Mouse (Mus musculus) forebrain, embryonic 16.5 days (tissue): ENCODE results near the gene Cntfr. TPM values are rescaled to one million over a fixed set of nuclear protein-coding genes. Genes with fewer than 3 reads are reported as not detected.

Experiments used
- ATAC-seq: fragments of 200-750 bp; cut with Nextera tagmentation; 2 replicates; pipeline ENCODE4 v1.8.0; 2017; ENCODE audit warnings: mild to moderate bottlenecking, moderate library complexity
- H3K27ac ChIP-seq: fragments of 300-500 bp; sonication (generic); 2 replicates; pipeline ENCODE4 v1.5.1; 2014; ENCODE audit warnings: low read length, control low read depth
- H3K27me3 ChIP-seq: fragments of 300-500 bp; sonication (generic); replicated peaks from 2 replicates; pipeline ENCODE4 v1.6.1; 2014; ENCODE audit warnings: low read length; ENCODE audit not compliant: control insufficient read depth, insufficient read depth
- H3K36me3 ChIP-seq: fragments of 300-500 bp; sonication (generic); 2 replicates; pipeline ENCODE4 v1.6.1; 2014; ENCODE audit not compliant: control insufficient read depth, insufficient read depth
- H3K4me1 ChIP-seq: fragments of 300-500 bp; sonication (generic); replicated peaks from 2 replicates; pipeline ENCODE4 v1.6.1; 2014; ENCODE audit warnings: low read length; ENCODE audit not compliant: control insufficient read depth, insufficient read depth
- H3K4me2 ChIP-seq: fragments of 300-500 bp; sonication (generic); 2 replicates; pipeline ENCODE4 v1.6.1; 2014; ENCODE audit warnings: mild to moderate bottlenecking, low read length, control low read depth
- H3K4me3 ChIP-seq: fragments of 300-500 bp; sonication (generic); replicated peaks from 2 replicates; pipeline ENCODE4 v1.5.1; 2014; ENCODE audit warnings: mild to moderate bottlenecking, low read length, control low read depth
- H3K9ac ChIP-seq: fragments of 300-500 bp; sonication (generic); replicated peaks from 2 replicates; pipeline ENCODE4 v1.6.1; 2014; ENCODE audit warnings: low read depth, low read length, control low read depth
- H3K9me3 ChIP-seq: fragments of 300-500 bp; sonication (generic); 2 replicates; pipeline ENCODE4 v1.6.1; 2016; ENCODE audit warnings: low read length; ENCODE audit not compliant: control insufficient read depth
- WGBS: fragments of 180-500 bp; shearing (Covaris S2); extraction: QIAGEN DNeasy Blood & Tissue Kit; methylation state at CpG from one replicate; pipeline ENCODE4 v1.1.7; 2014; 5-methylcytosine and 5-hydroxymethylcytosine counted together
- polyA plus RNA-seq: library from polyadenylated mRNA; unstranded; fragments of >200 nt; fragmentation: Nextera tagmentation; extraction: Ambion mirVana; gene quantifications from 2 replicates; pipeline ENCODE4 v1.2.1, GENCODE M21; 2015

The Cntfr gene
- polyA plus RNA-seq, 1 experiment from 2014 or later, result 16.7 TPM

DNA sequence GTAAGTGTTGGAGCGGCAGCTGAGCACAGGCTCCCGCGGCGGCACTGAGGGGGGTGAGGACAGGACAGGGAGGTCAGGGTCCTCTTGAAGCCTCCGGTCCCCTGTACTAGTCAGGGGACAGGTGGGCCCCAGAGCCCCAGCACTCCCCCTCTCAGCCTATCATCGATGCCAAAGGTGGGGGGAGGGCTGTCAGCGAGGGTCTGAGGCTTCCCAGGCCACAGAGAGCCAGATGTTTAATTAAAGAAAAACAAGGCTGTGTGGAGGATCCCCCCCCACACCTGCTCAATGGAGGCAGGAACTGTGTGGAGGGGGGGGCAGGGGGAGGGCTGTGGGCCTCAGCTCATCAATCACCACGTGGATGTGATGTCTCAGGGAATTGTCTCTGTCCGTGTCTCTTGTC is 33.3 kb downstream of the Cntfr start:
- Histone ChIP-seq H3K9me3 (no peaks in the 10 kb centered on the region), H3K27ac (no peak overlapping the region), H3K4me3 (no peak overlapping the region), H3K4me2 (no peak overlapping the region), H3K4me1 (peaks cover 25% of the 10 kb centered on the region), H3K27me3 (no peaks in the 10 kb centered on the region), H3K36me3 (no peaks in the 10 kb centered on the region), H3K9ac (no peak overlapping the region)
- ATAC-seq, result no peak
- WGBS, result 66% methylated on average over 9 of the region's 9 CpGs

DNA sequence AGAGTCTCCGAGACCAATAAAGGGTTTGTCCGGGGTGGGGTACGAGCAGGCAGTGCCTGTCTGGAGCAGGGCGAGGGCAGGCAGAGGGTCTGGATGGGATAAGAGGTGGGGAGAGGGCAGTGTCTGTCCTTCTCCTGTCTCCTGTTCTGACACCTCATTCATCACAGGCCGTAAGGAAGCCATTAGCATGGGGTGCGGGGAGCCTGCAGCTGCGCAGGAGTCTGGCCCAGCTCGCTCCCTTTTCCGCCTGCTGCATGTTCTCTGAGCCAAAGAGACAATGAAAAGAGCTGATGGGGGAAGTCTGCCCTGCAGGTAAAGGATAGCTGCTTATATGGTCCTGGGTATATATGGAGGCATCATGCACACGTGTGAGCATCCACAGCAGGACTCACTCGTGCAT is 34.2 kb downstream of the Cntfr start:
- whole genome bisulfite sequencing, result 82% methylated on average over 11 of the region's 11 CpGs
- Histone ChIP-seq H3K27ac (no peak overlapping the region), H3K4me2 (no peak overlapping the region), H3K27me3 (no peaks in the 10 kb centered on the region), H3K9ac (no peak overlapping the region), H3K4me3 (no peak overlapping the region), H3K9me3 (no peaks in the 10 kb centered on the region), H3K4me1 (peaks cover 25% of the 10 kb centered on the region), H3K36me3 (peaks cover 4% of the 10 kb centered on the region; the same call in 1 of the 2 replicates)
- ATAC-seq, result no peak

DNA sequence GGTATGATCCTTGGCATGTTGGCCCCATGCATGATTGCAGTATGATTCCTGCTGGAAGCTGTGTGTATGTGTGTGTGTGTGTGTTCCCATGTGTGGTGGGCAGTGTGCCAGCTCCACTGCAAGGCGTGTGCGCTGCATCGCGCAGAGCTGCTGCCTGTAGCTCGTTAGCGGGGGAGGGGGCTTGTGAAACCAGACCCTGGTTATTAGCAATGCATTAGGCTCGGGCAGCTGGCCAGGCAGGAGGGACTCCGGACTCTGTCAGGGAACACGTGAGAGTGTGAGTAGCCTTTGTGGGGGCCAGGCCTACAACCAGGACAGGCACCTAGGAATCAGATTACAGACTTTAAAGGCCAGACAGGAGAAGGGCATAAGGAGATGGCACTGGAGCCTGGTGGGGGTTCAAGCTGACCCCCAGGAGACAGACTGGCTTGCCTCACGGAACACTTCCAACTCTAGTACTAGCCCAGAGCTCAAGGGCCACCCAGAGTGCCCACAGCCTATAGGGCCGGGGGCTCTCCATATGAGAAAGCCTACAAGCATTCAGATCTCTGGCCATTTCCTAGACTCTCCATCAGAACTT is 35.9 kb downstream of the Cntfr start:
- Histone ChIP-seq H3K4me3 (no peak overlapping the region), H3K27me3 (no peaks in the 10 kb centered on the region), H3K27ac (no peak overlapping the region), H3K9ac (no peak overlapping the region), H3K4me1 (peaks cover 25% of the 10 kb centered on the region), H3K4me2 (no peak overlapping the region), H3K9me3 (no peaks in the 10 kb centered on the region), H3K36me3 (peaks cover 4% of the 10 kb centered on the region; the same call in 1 of the 2 replicates)
- WGBS, result 12% methylated on average over 11 of the region's 11 CpGs
- peak; percentile 27; the same call in 1 of the 2 replicates for ATAC-seq

DNA sequence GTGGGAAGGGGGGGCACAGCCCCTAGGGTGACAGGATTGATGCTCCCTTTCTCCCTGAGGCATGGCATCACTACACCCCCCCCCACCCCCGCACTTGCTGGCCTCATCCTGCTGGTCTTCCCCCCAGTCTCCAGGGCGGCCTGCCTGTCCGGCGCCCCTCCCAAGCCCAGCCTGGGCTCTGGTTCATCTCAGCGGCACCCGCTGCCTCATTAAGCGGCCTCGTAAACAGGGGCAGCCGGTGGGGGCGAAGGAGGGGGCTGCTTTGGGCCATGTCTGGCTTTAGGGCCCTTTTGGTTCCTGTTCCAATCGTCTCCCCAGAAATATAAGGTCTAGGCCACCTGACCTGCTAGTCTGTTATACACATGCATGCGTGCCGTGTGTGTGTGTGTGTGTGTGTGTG is 37.3 kb downstream of the Cntfr start:
- ATAC-seq, result no peak
- H3K4me2 ChIP-seq, result no peak overlapping the region
- 45% methylated on average over 13 of the region's 13 CpGs for WGBS
- no peak overlapping the region for H3K27ac ChIP-seq
- no peak overlapping the region for H3K4me3 ChIP-seq
- H3K27me3 ChIP-seq, result no peaks in the 10 kb centered on the region
- H3K4me1 ChIP-seq, result peaks cover 17% of the 10 kb centered on the region
- H3K9ac ChIP-seq, result no peak overlapping the region
- H3K36me3 ChIP-seq, result peaks cover 4% of the 10 kb centered on the region; the same call in 1 of the 2 replicates
- H3K9me3 ChIP-seq, result no peaks in the 10 kb centered on the region

DNA sequence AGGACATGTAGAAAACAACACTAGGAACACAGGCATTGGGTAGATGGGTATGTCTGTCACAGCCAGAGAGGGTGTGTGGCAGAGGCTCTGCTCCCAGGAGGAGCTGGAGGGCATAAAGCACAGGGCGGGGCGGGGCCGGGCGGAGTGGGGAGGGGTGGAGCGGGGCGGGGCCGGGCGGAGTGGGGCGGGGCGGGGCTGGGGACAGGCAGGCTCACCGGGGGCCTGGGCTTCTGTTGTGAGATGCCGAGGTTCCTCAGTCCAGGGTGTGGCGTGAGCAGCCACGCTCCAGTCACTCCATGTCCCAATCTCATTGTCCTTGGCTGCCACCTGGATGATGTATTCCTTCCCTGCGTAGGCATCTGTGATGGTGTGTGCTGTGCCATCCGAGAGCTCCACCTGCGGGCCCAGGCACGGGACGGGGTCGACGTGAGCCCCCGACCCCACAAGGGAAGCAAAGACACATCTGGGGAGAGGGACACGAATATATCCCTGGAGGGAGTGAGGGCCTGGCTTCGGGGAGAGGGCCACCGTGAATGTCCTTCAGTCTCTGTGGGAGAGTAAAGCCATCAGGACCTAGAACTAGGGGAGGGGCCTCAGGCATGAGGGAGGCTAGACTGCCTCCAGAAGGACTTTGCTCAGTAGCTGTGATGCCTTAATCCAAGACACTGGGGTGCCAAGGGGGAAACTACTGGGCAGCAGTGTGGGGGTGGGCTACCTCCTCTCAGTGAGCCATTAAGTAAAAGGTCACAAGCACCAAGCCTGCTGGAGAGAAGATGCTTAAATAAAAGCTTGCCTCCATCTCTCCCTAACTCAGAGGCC is 38.1 kb downstream of the Cntfr start:
- H3K4me2 ChIP-seq, result no peak overlapping the region
- peaks cover 16% of the 10 kb centered on the region for H3K4me1 ChIP-seq
- H3K4me3 ChIP-seq, result no peak overlapping the region
- WGBS, result 21% methylated on average over 25 of the region's 25 CpGs
- no peak for ATAC-seq
- H3K9ac ChIP-seq, result peak overlapping the region; percentile 3; the same call in 1 of the 2 replicates
- peaks cover 4% of the 10 kb centered on the region; the same call in 1 of the 2 replicates for H3K36me3 ChIP-seq
- H3K9me3 ChIP-seq, result no peaks in the 10 kb centered on the region
- no peaks in the 10 kb centered on the region for H3K27me3 ChIP-seq
- H3K27ac ChIP-seq, result no peak overlapping the region

DNA sequence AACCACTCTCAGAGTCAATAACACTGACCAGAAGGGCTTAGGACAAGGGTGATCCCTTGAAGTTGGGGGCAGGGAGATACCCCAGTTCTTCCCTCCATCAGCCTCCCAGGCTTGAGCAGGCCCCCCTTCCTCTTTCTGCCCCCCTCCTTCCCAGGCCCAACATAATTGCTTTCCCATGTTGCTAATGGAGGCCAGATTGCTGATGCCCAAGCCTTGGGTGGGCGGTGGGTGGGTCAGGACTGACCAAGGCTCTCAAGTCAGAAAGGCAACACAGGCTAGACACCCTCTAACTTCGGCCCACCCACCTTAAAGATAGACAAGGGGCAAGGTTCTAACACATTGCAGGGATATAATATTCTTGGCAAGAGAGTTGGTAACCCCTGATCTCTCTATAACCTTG is 41.4 kb downstream of the Cntfr start:
- H3K36me3 ChIP-seq, result peaks cover 4% of the 10 kb centered on the region; the same call in 1 of the 2 replicates
- no peak overlapping the region for H3K27ac ChIP-seq
- 100% methylated on average over 2 of the region's 2 CpGs for WGBS
- no peak overlapping the region for H3K4me3 ChIP-seq
- H3K27me3 ChIP-seq, result no peaks in the 10 kb centered on the region
- H3K9ac ChIP-seq, result no peak overlapping the region
- ATAC-seq, result no peak
- no peak overlapping the region for H3K4me2 ChIP-seq
- H3K4me1 ChIP-seq, result peaks cover 4% of the 10 kb centered on the region
- H3K9me3 ChIP-seq, result no peaks in the 10 kb centered on the region

DNA sequence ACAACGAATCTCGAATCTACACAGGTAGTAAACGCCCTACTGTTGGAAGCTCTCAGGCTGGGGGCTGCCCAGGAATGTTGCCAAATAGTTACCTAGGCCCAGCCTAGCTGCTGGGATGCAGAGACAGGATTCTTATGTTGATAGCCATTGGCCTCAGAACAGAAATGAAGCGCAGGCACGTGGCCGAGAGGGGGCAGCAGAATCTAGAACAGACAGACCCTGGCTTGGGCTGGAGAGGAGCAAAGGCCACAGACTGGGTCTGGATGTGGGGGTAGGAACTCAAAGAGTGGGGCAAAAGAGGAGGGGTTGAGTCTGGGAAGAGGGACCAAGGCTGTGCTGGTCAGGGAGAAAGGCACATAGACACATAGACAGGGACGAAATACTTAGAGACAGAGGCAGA is 42.7 kb downstream of the Cntfr start:
- H3K4me3 ChIP-seq, result no peak overlapping the region
- H3K36me3 ChIP-seq, result peaks cover 4% of the 10 kb centered on the region; the same call in 1 of the 2 replicates
- peak; percentile 32; the same call in 1 of the 2 replicates for ATAC-seq
- WGBS, result 8% methylated on average over 7 of the region's 7 CpGs
- H3K27me3 ChIP-seq, result no peaks in the 10 kb centered on the region
- no peak overlapping the region for H3K27ac ChIP-seq
- no peak overlapping the region for H3K4me2 ChIP-seq
- H3K9ac ChIP-seq, result no peak overlapping the region
- H3K9me3 ChIP-seq, result no peaks in the 10 kb centered on the region
- peaks cover 2% of the 10 kb centered on the region for H3K4me1 ChIP-seq

DNA sequence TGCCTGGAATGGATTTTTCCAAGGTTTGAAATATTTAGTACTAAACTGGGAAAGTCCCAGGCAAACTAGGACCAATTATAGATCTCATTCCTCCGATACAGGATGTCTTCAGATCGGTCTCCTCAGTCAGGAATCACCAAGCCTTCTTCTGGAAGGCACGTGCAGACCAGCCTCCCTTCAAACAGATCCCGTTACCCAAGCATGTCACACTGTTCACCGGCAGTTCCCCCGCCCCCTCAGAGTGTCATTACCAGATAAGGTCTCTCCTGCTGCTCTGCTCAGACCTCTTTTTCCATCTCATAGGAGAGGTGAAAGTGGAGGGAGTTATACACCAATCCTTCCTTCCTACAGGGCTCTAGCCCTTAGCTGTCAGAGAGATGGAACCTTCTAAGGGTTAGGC is 43.2 kb downstream of the Cntfr start:
- no peaks in the 10 kb centered on the region for H3K27me3 ChIP-seq
- WGBS, result 64% methylated on average over 6 of the region's 6 CpGs
- H3K27ac ChIP-seq, result no peak overlapping the region
- H3K4me2 ChIP-seq, result no peak overlapping the region
- H3K9me3 ChIP-seq, result no peaks in the 10 kb centered on the region
- H3K36me3 ChIP-seq, result peaks cover 4% of the 10 kb centered on the region; the same call in 1 of the 2 replicates
- H3K9ac ChIP-seq, result no peak overlapping the region
- H3K4me3 ChIP-seq, result no peak overlapping the region
- no peaks in the 10 kb centered on the region; the same call in 1 of the 2 replicates for H3K4me1 ChIP-seq
- no peak for ATAC-seq

DNA sequence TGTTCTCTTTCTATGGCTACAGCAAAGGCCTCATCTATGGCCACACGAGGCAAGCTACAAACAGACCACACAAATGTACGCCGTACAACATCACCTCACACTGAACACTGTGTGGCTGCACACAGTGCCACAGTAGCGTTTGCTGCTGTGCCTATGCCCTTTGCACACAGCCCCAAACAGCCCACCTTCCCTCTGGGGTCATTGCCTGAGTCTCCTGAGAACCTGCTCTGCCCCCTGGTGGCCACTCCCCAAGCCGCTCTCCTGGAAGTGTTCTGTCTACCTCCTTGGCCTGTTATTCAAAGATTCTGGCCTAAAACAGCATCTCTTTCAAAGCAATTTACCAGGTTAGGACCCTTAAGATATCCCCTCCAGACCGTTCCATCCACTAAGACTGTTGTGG is 43.6 kb downstream of the Cntfr start:
- 31% methylated on average over 6 of the region's 6 CpGs for WGBS
- H3K27me3 ChIP-seq, result no peaks in the 10 kb centered on the region

More for the DNA sequence above, 43.6 kb downstream of the Cntfr start:
- H3K4me2 ChIP-seq, result no peak overlapping the region
- no peak overlapping the region for H3K9ac ChIP-seq
- peak; percentile 73 for ATAC-seq
- H3K9me3 ChIP-seq, result no peaks in the 10 kb centered on the region
- H3K27ac ChIP-seq, result no peak overlapping the region
- no peaks in the 10 kb centered on the region; the same call in 1 of the 2 replicates for H3K4me1 ChIP-seq
- no peak overlapping the region for H3K4me3 ChIP-seq
- H3K36me3 ChIP-seq, result peaks cover 4% of the 10 kb centered on the region; the same call in 1 of the 2 replicates
